Mouse (Mus musculus) midbrain, embryonic 12.5 days (tissue): ENCODE results near the gene Them7. TPM values are rescaled to one million over a fixed set of nuclear protein-coding genes. Genes with fewer than 3 reads are reported as not detected.

Experiments used
- ATAC-seq: fragments of 200-750 bp; cut with Nextera tagmentation; 2 replicates; pipeline ENCODE4 v1.8.0; 2017; ENCODE audit warnings: low read depth, moderate TSS enrichment, moderate library complexity; ENCODE audit not compliant: low FRiP score
- H3K27ac ChIP-seq: fragments of 300-500 bp; sonication (generic); replicated peaks from 2 replicates; pipeline ENCODE4 v1.5.1; 2016; ENCODE audit warnings: mild to moderate bottlenecking
- H3K27me3 ChIP-seq: fragments of 300-500 bp; sonication (generic); 2 replicates; pipeline ENCODE4 v1.6.1; 2016; ENCODE audit warnings: mild to moderate bottlenecking
- H3K36me3 ChIP-seq: fragments of 300-500 bp; sonication (generic); 2 replicates; pipeline ENCODE4 v1.6.1; 2016
- H3K4me1 ChIP-seq: fragments of 300-500 bp; sonication (generic); 2 replicates; pipeline ENCODE4 v1.6.1; 2016
- H3K4me2 ChIP-seq: fragments of 300-500 bp; sonication (generic); replicated peaks from 2 replicates; pipeline ENCODE4 v1.6.1; 2016; ENCODE audit warnings: mild to moderate bottlenecking, moderate library complexity
- H3K4me3 ChIP-seq: fragments of 300-500 bp; sonication (generic); 2 replicates; pipeline ENCODE4 v1.5.1; 2016; ENCODE audit warnings: mild to moderate bottlenecking
- H3K9ac ChIP-seq: fragments of 300-500 bp; sonication (generic); replicated peaks from 2 replicates; pipeline ENCODE4 v1.6.1; 2016; ENCODE audit warnings: mild to moderate bottlenecking, moderate library complexity
- H3K9me3 ChIP-seq: fragments of 300-500 bp; sonication (generic); 2 replicates; pipeline ENCODE4 v1.6.1; 2016; ENCODE audit warnings: mild to moderate bottlenecking
- WGBS: fragments of 180-500 bp; shearing (Covaris S2); methylation state at CpG from one replicate; pipeline ENCODE4 v1.1.7; 2016; 5-methylcytosine and 5-hydroxymethylcytosine counted together
- polyA plus RNA-seq: library from polyadenylated mRNA; unstranded; fragments of >200 nt; fragmentation: Nextera tagmentation; extraction: Ambion mirVana; gene quantifications from 2 replicates; pipeline ENCODE4 v1.2.1, GENCODE M21; 2016

The Them7 gene
- polyA plus RNA-seq, 1 experiment from 2014 or later, result 0.11 TPM

DNA sequence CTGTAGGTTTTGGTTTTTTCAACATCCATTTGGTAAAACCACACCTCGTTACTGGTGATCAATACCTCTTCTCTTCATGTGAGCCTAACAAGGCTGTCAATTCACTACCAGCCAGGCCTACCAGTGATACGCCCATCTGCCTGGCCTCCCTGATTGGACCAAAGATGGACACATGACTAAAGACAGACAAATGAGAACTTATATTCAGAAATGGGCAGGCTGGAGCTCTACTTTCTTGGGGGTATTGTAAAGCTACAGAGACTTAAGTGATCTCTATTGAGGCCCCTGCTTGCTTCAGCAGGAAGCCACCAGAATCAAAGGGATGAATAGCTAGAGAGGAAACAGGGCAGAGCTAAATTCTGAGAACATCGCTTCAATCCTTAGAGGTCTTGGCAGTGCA is 133.9 kb downstream of the Them7 start:
- 88% methylated on average over 3 of the region's 3 CpGs for WGBS
- H3K4me2 ChIP-seq, result no peak overlapping the region
- H3K27ac ChIP-seq, result no peak overlapping the region
- no peak overlapping the region for H3K4me3 ChIP-seq
- no peaks in the 10 kb centered on the region for H3K4me1 ChIP-seq
- ATAC-seq, result no peak
- no peaks in the 10 kb centered on the region for H3K9me3 ChIP-seq
- H3K9ac ChIP-seq, result no peak overlapping the region
- H3K36me3 ChIP-seq, result no peaks in the 10 kb centered on the region
- H3K27me3 ChIP-seq, result no peaks in the 10 kb centered on the region; the same call in 1 of the 2 replicates

DNA sequence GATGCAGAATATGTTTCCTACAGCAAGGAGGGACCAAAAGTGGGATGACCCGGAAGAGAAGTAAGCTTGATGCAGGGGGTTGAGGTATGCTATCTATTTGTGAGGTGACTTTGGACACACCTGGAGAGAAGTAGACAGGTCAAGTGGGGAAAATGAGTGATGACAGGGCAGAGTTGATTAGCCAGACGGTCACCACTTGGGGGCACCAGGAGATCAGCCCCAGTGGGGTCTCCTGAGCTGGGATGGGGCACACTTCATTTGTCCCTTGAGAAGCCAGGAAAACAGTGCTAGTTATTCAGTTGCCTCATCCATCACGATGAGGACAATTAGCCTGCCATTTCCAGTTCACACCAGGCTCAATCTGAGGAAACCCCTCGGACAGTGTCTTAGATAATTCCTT is 143.5 kb downstream of the Them7 start:
- Histone ChIP-seq H3K36me3 (no peaks in the 10 kb centered on the region), H3K4me1 (peaks cover 9% of the 10 kb centered on the region; the same call in 1 of the 2 replicates), H3K27ac (no peak overlapping the region), H3K9me3 (no peaks in the 10 kb centered on the region), H3K4me3 (no peak overlapping the region), H3K9ac (no peak overlapping the region), H3K4me2 (no peak overlapping the region), H3K27me3 (peaks cover 30% of the 10 kb centered on the region)
- WGBS, result 46% methylated on average over 4 of the region's 4 CpGs
- no peak for ATAC-seq

DNA sequence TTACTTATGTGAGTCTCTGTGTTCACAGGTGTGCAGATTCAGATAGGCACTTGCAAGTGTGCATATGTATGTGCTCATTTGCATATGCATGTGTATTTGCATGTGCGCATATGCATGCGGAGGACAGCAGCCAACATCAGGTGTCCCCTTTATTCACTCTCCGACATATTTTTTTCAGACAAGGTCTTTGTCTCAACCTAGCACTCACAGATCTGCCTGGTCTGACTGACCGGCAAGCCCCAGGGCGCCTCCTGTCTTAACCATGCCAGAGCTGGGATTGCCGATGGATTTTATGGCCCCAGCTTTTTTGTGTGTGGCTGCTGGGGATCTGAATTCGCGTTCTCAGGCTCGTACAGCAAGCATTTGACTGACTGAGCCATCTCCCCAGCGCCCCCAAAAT is 146.1 kb downstream of the Them7 start:
- 10% methylated on average over 10 of the region's 10 CpGs for WGBS
- H3K4me3 ChIP-seq, result peak overlapping the region; percentile 23; the same call in 1 of the 2 replicates
- peak; percentile 63 for ATAC-seq

DNA sequence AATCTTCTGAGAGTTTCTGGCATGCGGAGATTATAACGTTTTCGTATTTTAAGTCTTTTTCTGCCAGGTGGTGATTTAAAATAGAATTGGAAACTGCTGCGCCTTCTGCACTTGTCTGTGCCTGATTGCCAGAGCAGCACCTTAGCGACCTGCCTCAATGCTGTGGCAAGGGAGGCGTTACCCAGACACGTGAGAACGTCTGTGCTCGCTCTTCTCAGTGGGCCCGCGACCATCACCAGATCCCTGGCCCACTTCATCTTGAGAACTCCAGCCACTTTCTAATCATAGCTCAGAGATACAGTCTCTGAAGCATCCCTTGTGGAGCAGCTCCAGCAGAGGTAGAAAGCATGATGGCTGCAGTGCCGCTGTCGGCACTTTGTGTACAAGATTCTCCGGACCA is 146.6 kb downstream of the Them7 start:
- WGBS, result 29% methylated on average over 14 of the region's 14 CpGs
- Histone ChIP-seq H3K4me3 (peak overlapping the region; percentile 23), H3K9me3 (no peaks in the 10 kb centered on the region), H3K4me2 (peak overlapping the region; percentile 46), H3K4me1 (peaks cover 9% of the 10 kb centered on the region; the same call in 1 of the 2 replicates), H3K36me3 (no peaks in the 10 kb centered on the region), H3K27ac (0 out of 2 replicates have a peak overlapping the region, but pooled peaks have one; percentile 7), H3K27me3 (peaks cover 51% of the 10 kb centered on the region), H3K9ac (no peak overlapping the region)
- 0 out of 2 replicates have a peak, but pooled peaks have one; percentile 13 for ATAC-seq

More for the DNA sequence above, 146.1 kb downstream of the Them7 start:
- H3K4me1 ChIP-seq, result peaks cover 9% of the 10 kb centered on the region; the same call in 1 of the 2 replicates
- H3K9me3 ChIP-seq, result no peaks in the 10 kb centered on the region
- no peak overlapping the region for H3K27ac ChIP-seq
- H3K4me2 ChIP-seq, result peak overlapping the region; percentile 46
- H3K36me3 ChIP-seq, result no peaks in the 10 kb centered on the region
- H3K27me3 ChIP-seq, result peaks cover 49% of the 10 kb centered on the region
- H3K9ac ChIP-seq, result no peak overlapping the region

DNA sequence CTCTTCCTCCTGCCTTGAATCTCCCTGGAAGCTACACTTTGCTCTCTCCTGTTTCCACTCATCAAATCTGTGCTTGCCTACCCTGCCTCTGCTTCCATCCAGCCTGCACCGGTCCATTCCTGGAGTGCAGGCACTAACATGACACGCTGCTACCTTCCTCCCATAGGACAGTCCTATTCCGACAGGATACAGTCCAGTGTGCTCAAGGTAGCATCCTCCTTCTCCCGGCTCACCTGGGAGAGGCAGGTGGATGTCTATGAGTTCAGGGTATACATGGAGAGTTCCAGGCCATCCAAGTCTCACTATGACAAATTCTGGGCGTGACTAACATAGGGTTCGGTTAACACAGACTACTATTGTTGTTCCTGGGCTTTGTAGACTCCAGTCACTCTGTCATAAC is 148.0 kb downstream of the Them7 start:
- Histone ChIP-seq H3K27me3 (peaks cover 50% of the 10 kb centered on the region), H3K36me3 (no peaks in the 10 kb centered on the region), H3K4me1 (peaks cover 9% of the 10 kb centered on the region; the same call in 1 of the 2 replicates), H3K4me2 (no peak overlapping the region), H3K27ac (no peak overlapping the region), H3K9me3 (no peaks in the 10 kb centered on the region), H3K4me3 (no peak overlapping the region), H3K9ac (no peak overlapping the region)
- ATAC-seq, result 0 out of 2 replicates have a peak, but pooled peaks have one; percentile 39
- WGBS, result 93% methylated on average over 6 of the region's 6 CpGs

DNA sequence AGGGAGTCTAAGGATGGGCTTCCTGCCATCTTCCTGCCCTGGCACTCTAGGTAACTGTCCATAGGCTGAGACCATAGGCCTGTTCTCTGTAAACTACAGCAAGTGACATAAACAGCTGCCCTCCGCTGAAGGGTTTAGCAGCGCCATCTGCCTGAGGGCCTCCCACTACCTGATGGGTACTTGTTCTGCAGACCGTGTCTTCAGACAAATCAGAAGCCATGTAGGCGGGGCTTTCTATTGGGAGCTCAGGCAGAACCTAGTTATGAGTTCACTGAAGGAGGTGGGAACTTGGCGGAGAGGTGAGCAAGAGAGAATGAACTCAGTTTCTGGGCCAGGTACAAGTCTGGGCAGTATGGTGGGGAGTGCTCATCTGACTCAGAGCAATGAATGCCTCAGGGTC is 148.6 kb downstream of the Them7 start:
- Histone ChIP-seq H3K27ac (no peak overlapping the region), H3K4me2 (no peak overlapping the region), H3K4me3 (no peak overlapping the region), H3K9me3 (no peaks in the 10 kb centered on the region), H3K9ac (no peak overlapping the region), H3K4me1 (peaks cover 9% of the 10 kb centered on the region; the same call in 1 of the 2 replicates), H3K27me3 (peaks cover 44% of the 10 kb centered on the region), H3K36me3 (no peaks in the 10 kb centered on the region)
- WGBS, result 82% methylated on average over 5 of the region's 5 CpGs
- ATAC-seq, result no peak

DNA sequence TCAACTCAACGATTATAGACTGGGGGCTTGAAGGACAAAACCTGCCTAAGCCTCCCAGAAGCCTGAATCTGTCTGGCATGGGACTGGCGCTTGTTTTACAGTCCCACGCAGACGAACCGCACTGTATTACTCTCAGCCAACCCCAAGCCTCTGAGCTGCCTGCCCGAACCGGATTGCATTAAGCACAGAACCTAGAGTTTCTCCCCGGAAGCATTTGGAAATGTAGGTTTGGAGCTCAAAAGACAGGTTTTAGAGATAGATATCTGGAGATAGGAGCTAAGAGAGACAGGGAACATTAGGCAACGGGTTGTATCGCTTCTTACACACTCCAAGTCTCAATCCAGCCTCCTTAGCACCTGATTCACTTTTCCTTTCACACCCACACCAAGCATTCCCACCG is 149.5 kb downstream of the Them7 start:
- Histone ChIP-seq H3K4me1 (peaks cover 9% of the 10 kb centered on the region; the same call in 1 of the 2 replicates), H3K36me3 (no peaks in the 10 kb centered on the region), H3K9ac (no peak overlapping the region), H3K27me3 (peaks cover 42% of the 10 kb centered on the region), H3K27ac (no peak overlapping the region), H3K4me2 (no peak overlapping the region), H3K9me3 (no peaks in the 10 kb centered on the region), H3K4me3 (no peak overlapping the region)
- no peak for ATAC-seq
- 91% methylated on average over 11 of the region's 11 CpGs for WGBS

DNA sequence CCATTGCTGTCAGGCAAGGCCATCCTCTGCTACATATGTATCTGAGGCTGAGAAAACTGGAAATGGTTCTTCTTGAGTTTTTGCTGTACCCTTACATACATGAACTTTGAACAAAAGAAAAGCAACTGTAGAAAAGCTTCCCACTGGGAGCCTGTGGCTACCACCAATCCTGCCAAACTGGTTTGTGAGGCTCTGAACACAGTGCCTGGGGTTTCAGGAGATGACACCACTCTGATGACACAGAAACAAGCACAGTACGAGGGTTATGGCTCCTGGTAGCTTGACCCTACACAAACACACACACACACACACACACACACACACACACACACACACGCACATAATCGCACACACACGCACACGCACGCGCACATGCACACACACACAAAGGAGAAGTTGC is 151.1 kb downstream of the Them7 start:
- Histone ChIP-seq H3K36me3 (no peaks in the 10 kb centered on the region), H3K9ac (no peak overlapping the region), H3K4me3 (no peak overlapping the region), H3K27ac (no peak overlapping the region), H3K4me2 (no peak overlapping the region), H3K9me3 (no peaks in the 10 kb centered on the region), H3K27me3 (peaks cover 37% of the 10 kb centered on the region), H3K4me1 (peaks cover 7% of the 10 kb centered on the region; the same call in 1 of the 2 replicates)
- WGBS, result 85% methylated on average over 7 of the region's 7 CpGs
- ATAC-seq, result no peak

DNA sequence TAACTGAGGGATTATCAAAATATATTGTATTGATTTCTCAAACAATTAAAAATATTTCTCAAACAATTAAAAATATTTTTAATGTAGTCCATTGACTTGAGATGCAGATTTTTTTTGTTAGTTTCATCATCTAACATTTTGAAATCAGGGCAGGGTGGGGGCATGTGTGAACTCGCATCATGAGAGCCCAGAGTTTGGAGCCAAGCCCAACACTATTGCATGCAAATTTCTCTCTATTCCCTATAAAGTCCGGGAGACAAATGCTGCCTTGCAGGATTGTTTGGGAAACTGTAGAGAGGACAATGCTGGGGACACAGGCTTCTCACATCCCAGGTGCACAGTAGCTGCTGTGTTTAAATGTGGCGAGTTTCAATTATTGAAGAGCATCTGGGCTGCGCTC is 151.6 kb downstream of the Them7 start:
- no peak overlapping the region for H3K9ac ChIP-seq
- no peak overlapping the region for H3K4me2 ChIP-seq
- H3K4me1 ChIP-seq, result peaks cover 2% of the 10 kb centered on the region; the same call in 1 of the 2 replicates
- no peaks in the 10 kb centered on the region for H3K9me3 ChIP-seq
- ATAC-seq, result no peak
- 83% methylated on average over 4 of the region's 4 CpGs for WGBS
- H3K4me3 ChIP-seq, result no peak overlapping the region
- no peak overlapping the region for H3K27ac ChIP-seq
- H3K27me3 ChIP-seq, result peaks cover 35% of the 10 kb centered on the region
- H3K36me3 ChIP-seq, result no peaks in the 10 kb centered on the region

DNA sequence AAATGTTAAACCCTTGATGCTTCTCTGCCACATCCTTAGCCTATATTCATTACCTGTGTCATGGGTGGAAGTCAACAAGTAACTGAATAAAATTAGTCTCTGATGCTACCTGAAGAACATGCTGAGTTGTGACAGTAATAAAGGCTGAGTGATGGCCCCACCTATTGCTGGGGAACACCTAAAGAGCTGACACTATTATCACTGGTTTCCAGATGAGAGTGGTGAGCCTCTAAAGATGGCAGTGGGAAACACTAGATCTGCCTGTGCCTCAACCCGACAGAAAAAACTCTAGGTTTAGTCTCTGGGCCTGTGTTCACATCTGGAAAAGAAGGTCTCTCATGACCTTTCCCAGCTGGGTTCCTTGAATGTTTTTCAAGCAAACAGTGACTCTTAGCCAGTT is 155.6 kb downstream of the Them7 start:
- Histone ChIP-seq H3K4me3 (no peak overlapping the region), H3K27ac (no peak overlapping the region), H3K9me3 (no peaks in the 10 kb centered on the region), H3K4me2 (no peak overlapping the region), H3K27me3 (0 out of 2 replicates have a peak, but pooled peaks cover 8% of the 10 kb centered on the region), H3K36me3 (0 out of 2 replicates have a peak, but pooled peaks cover 3% of the 10 kb centered on the region), H3K4me1 (no peaks in the 10 kb centered on the region), H3K9ac (no peak overlapping the region)
- WGBS, result 77% methylated on average over 1 of the region's 1 CpGs
- ATAC-seq, result no peak

DNA sequence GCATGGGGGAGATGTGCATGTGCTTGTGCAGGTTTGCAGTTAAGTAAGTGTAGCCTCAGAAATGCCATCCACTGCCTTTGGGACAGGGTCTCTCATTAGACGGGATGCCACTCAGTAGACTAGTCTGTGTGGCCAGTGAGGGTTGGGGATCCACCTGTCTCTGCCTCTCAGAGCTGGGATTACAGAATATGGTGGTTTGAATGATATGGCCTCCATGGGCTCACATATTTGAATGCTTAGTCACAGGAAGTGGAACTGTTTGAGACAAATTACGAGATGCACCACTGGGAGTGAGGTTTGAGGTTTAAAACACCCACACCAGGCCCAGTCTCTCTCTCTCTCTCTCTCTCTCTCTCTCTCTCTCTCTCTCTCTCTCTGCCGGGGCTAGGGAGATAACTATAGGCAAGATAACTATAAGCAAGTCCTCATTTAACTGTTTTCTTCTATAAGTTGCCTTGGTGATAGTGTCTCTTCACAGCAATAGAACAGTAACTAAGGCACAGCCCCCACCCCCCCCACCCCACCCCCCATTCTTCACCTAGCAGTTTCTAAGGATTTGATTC is 156.7 kb downstream of the Them7 start:
- H3K4me2 ChIP-seq, result no peak overlapping the region
- no peaks in the 10 kb centered on the region for H3K9me3 ChIP-seq
- H3K27ac ChIP-seq, result no peak overlapping the region
- no peak overlapping the region for H3K4me3 ChIP-seq
- 0 out of 2 replicates have a peak, but pooled peaks cover 4% of the 10 kb centered on the region for H3K27me3 ChIP-seq
- H3K4me1 ChIP-seq, result no peaks in the 10 kb centered on the region
- no peak overlapping the region for H3K9ac ChIP-seq
- peaks cover 6% of the 10 kb centered on the region for H3K36me3 ChIP-seq
- WGBS, result 83% methylated on average over 3 of the region's 3 CpGs
- no peak for ATAC-seq

DNA sequence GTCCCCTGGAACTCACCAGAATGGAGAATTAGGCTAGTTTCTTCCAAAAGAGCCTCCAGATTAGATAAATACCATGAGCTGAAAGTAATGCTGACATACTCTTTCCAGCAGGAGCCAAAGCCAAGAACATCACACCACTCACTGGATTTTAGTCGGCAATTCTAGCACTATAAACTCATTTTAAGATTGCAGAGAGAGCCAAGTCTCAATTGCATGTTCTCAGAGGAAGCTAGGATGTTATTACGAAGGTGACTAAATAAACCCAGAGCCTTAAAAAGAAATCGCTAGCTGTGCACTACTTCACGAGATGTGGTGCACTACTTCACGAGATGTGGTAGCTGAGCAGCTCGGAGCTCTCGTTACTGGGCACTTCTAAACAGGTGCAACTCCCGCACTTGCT is 158.9 kb downstream of the Them7 start:
- no peaks in the 10 kb centered on the region for H3K9me3 ChIP-seq
- whole genome bisulfite sequencing, result 93% methylated on average over 8 of the region's 8 CpGs
- H3K27ac ChIP-seq, result no peak overlapping the region
- no peak overlapping the region for H3K9ac ChIP-seq
- H3K36me3 ChIP-seq, result peaks cover 15% of the 10 kb centered on the region
- H3K4me3 ChIP-seq, result no peak overlapping the region
- no peak for ATAC-seq
- H3K27me3 ChIP-seq, result 0 out of 2 replicates have a peak, but pooled peaks cover 4% of the 10 kb centered on the region
- H3K4me1 ChIP-seq, result no peaks in the 10 kb centered on the region
- no peak overlapping the region for H3K4me2 ChIP-seq
